Mouse (Mus musculus): Measurements from ENCODE around the gene Fscn2. TPM values are rescaled to one million over a fixed set of nuclear protein-coding genes. Genes with fewer than 3 reads are reported as not detected.

The Fscn2 gene
- total and polyA plus RNA-seq, 2 experiments from 2014 or later = 1.9 to 9.0 TPM

- ATAC-seq = no peak
- H3K27ac ChIP-seq = no peak overlapping the region
- peaks cover 57% of the 10 kb centered on the region for H3K36me3 ChIP-seq (ENCODE audit: insufficient read depth, low read length)
Measured at GRCm38 (mm10) chr11:120373025-120373424, 11.7 kb downstream of the Fscn2 start.

GRCm38 (mm10) chr11:120373820-120374586, 12.7 kb downstream of the Fscn2 start:
- no peak for TF ChIP-seq CTCF (IDR thresholded peaks at IDR 0.05; ENCODE audit: low read depth)
- ATAC-seq (no peak), DNase-seq (ENCODE audit: low spot score) (no peak)
- Histone ChIP-seq H3K4me3 (ENCODE audit: low read length) (no peak overlapping the region), H3K27ac (no peak overlapping the region), H3K9me3 (ENCODE audit: low read length) (no peaks in the 10 kb centered on the region), H3K4me2 (ENCODE audit: low read depth, low read length) (no peak overlapping the region), H3K9ac (replicated peaks; ENCODE audit: low read length) (no peak overlapping the region), H3K27me3 (ENCODE audit: insufficient read depth, low read length) (no peaks in the 10 kb centered on the region), H3K36me3 (ENCODE audit: insufficient read depth, low read length) (peaks cover 54% of the 10 kb centered on the region), H3K4me1 (ENCODE audit: insufficient read depth, low read length) (peaks cover 10% of the 10 kb centered on the region; the same call in 1 of the 2 replicates)
- WGBS = 75% methylated on average over 23 of the region's 23 CpGs

More at GRCm38 (mm10) chr11:120373025-120373424, 11.7 kb downstream of the Fscn2 start:
- Histone ChIP-seq H3K4me2 (ENCODE audit: low read depth, low read length) (no peak overlapping the region), H3K4me1 (ENCODE audit: insufficient read depth, low read length) (peaks cover 7% of the 10 kb centered on the region; the same call in 1 of the 2 replicates), H3K27me3 (ENCODE audit: insufficient read depth, low read length) (no peaks in the 10 kb centered on the region), H3K9ac (replicated peaks; ENCODE audit: low read length) (no peak overlapping the region), H3K9me3 (ENCODE audit: low read length) (no peaks in the 10 kb centered on the region), H3K4me3 (ENCODE audit: low read length) (no peak overlapping the region)
- TF ChIP-seq CTCF (IDR thresholded peaks at IDR 0.05; ENCODE audit: low read depth) = peak; percentile 59
- WGBS = 62% methylated on average over 13 of the region's 13 CpGs
- DNase-seq (ENCODE audit: low spot score) = peak; percentile 40

- WGBS = 89% methylated on average over 10 of the region's 10 CpGs
- no peak overlapping the region for H3K27ac ChIP-seq
- no peaks in the 10 kb centered on the region for H3K27me3 ChIP-seq (ENCODE audit: insufficient read depth, low read length)
- H3K4me2 ChIP-seq (ENCODE audit: low read depth, low read length) = no peak overlapping the region
- H3K4me1 ChIP-seq (ENCODE audit: insufficient read depth, low read length) = peaks cover 10% of the 10 kb centered on the region; the same call in 1 of the 2 replicates
- no peak overlapping the region for H3K4me3 ChIP-seq (ENCODE audit: low read length)
- no peak for TF ChIP-seq CTCF (IDR thresholded peaks at IDR 0.05; ENCODE audit: low read depth)
- H3K9ac ChIP-seq (replicated peaks; ENCODE audit: low read length) = no peak overlapping the region
- H3K9me3 ChIP-seq (ENCODE audit: low read length) = no peaks in the 10 kb centered on the region
- DNase-seq (ENCODE audit: low spot score) (no peak), ATAC-seq (no peak)
- H3K36me3 ChIP-seq (ENCODE audit: insufficient read depth, low read length) = peaks cover 54% of the 10 kb centered on the region
Measured at GRCm38 (mm10) chr11:120375324-120375723, 14.0 kb downstream of the Fscn2 start.

GRCm38 (mm10) chr11:120376302-120377160, 15.2 kb downstream of the Fscn2 start:
- TF ChIP-seq CTCF (IDR thresholded peaks at IDR 0.05; ENCODE audit: low read depth) = no peak
- no peaks in the 10 kb centered on the region for H3K9me3 ChIP-seq (ENCODE audit: low read length)
- H3K9ac ChIP-seq (replicated peaks; ENCODE audit: low read length) = peak overlapping the region; percentile 82; the same call in 1 of the 2 replicates
- 0 out of 2 replicates have a peak overlapping the region, but pooled peaks have one; percentile 78 for H3K4me3 ChIP-seq (ENCODE audit: low read length)
- ATAC-seq (no peak), DNase-seq (ENCODE audit: low spot score) (no peak)
- H3K4me2 ChIP-seq (ENCODE audit: low read depth, low read length) = peak overlapping the region; percentile 95
- H3K27me3 ChIP-seq (ENCODE audit: insufficient read depth, low read length) = no peaks in the 10 kb centered on the region
- WGBS = 86% methylated on average over 17 of the region's 17 CpGs
- peaks cover 59% of the 10 kb centered on the region for H3K36me3 ChIP-seq (ENCODE audit: insufficient read depth, low read length)
- H3K27ac ChIP-seq = no peak overlapping the region
- H3K4me1 ChIP-seq (ENCODE audit: insufficient read depth, low read length) = peaks cover 10% of the 10 kb centered on the region; the same call in 1 of the 2 replicates

GRCm38 (mm10) chr11:120377337-120377736, 16.0 kb downstream of the Fscn2 start:
- H3K4me3 ChIP-seq (ENCODE audit: low read length) = peak overlapping the region; percentile 78
- no peaks in the 10 kb centered on the region for H3K9me3 ChIP-seq (ENCODE audit: low read length)
- H3K9ac ChIP-seq (replicated peaks; ENCODE audit: low read length) = peak overlapping the region; percentile 82
- H3K27ac ChIP-seq = peak overlapping the region; percentile 82
- ATAC-seq = no peak
- peaks cover 10% of the 10 kb centered on the region; the same call in 1 of the 2 replicates for H3K4me1 ChIP-seq (ENCODE audit: insufficient read depth, low read length)
- peak overlapping the region; percentile 95 for H3K4me2 ChIP-seq (ENCODE audit: low read depth, low read length)
- no peak for DNase-seq (ENCODE audit: low spot score)
- no peak for TF ChIP-seq CTCF (IDR thresholded peaks at IDR 0.05; ENCODE audit: low read depth)
- H3K27me3 ChIP-seq (ENCODE audit: insufficient read depth, low read length) = no peaks in the 10 kb centered on the region
- H3K36me3 ChIP-seq (ENCODE audit: insufficient read depth, low read length) = peaks cover 59% of the 10 kb centered on the region
- WGBS = 62% methylated on average over 10 of the region's 10 CpGs

GRCm38 (mm10) chr11:120378031-120378610, 16.8 kb downstream of the Fscn2 start:
- WGBS = 2% methylated on average over 40 of the region's 40 CpGs
- H3K27me3 ChIP-seq (ENCODE audit: insufficient read depth, low read length) = no peaks in the 10 kb centered on the region
- H3K4me1 ChIP-seq (ENCODE audit: insufficient read depth, low read length) = peaks cover 10% of the 10 kb centered on the region; the same call in 1 of the 2 replicates
- peak overlapping the region; percentile 82 for H3K27ac ChIP-seq
- peak overlapping the region; percentile 82 for H3K9ac ChIP-seq (replicated peaks; ENCODE audit: low read length)
- H3K36me3 ChIP-seq (ENCODE audit: insufficient read depth, low read length) = peaks cover 59% of the 10 kb centered on the region
- H3K4me2 ChIP-seq (ENCODE audit: low read depth, low read length) = peak overlapping the region; percentile 95
- peak; percentile 68 for DNase-seq (ENCODE audit: low spot score)
- TF ChIP-seq CTCF (IDR thresholded peaks at IDR 0.05; ENCODE audit: low read depth) = no peak
- peak; percentile 34 for ATAC-seq
- H3K9me3 ChIP-seq (ENCODE audit: low read length) = no peaks in the 10 kb centered on the region
- peak overlapping the region; percentile 78 for H3K4me3 ChIP-seq (ENCODE audit: low read length)

All from hindbrain, postnatal 0 days (tissue).